9 mouse cellular contexts compared by ENCODE assay signal in the genomic region with DNA sequence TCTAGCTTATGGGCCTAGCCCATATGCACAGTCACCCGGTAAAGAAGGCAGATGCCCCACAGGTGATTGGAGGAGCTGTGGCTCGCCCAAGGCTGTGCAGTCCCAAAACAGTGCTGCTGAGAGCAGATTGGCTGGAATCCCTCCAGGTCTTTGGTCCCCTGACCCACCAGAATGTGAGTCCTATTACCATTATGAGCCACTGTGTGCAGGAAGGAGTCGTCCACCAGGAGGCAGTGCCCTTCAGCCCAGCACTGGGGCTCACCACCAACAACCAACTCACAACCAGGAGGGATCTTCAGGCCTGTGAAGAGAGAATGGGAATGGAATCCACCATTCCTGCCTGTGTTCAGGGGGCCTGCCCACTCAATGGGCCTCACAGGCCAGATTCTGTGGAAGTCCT. TPM values are rescaled to one million over a fixed set of nuclear protein-coding genes. Genes with fewer than 3 reads are reported as not detected.
DNase-seq lines count a peak whose midpoint lies in the region; ATAC-seq and TF ChIP-seq lines count a peak whose summit lies in the region.
"Had no signal": no experiment of that assay in that cellular context is flagged by ENCODE, and none has a peak within 500 bp of the region (broad histone marks: within the 10 kb centered on the region; RNA-seq: fewer than 3 reads in every experiment).

No protein-coding gene starts in this region.

- H3K36me3 ChIP-seq in midbrain, postnatal 0 days (ENCODE audit: insufficient read depth, low read length) = peaks cover 28% of the 10 kb centered on the region

- H3K9ac ChIP-seq in midbrain, postnatal 0 days (replicated peaks; ENCODE audit: low read length, poor library complexity, severe bottlenecking) = no peak overlapping the region
- H3K9ac ChIP-seq: lung, embryonic 15.5 days had no signal

- peak; percentile 67 for DNase-seq in adrenal gland, postnatal 14 days
- no peak for DNase-seq in adrenal gland, adult 2 months
- DNase-seq in layer of hippocampus, adult 2 months (ENCODE audit: low spot score in 2 of 2) = peak in 1 of 2 experiments; percentile 24
- no peak for DNase-seq in layer of hippocampus, adult 9-10 months (ENCODE audit: low spot score)
- DNase-seq in CD8-positive naive resting alpha-beta T cell, adult 2 months (ENCODE audit: low read depth in 2 of 2, low spot score in 2 of 2) = peak; percentile 21 to 37
- DNase-seq in midbrain, postnatal 0 days (ENCODE audit: low spot score) = peak; percentile 46

- H3K27me3 ChIP-seq in midbrain, postnatal 0 days (ENCODE audit: insufficient read depth, low read length) = no peaks in the 10 kb centered on the region

- ATAC-seq in midbrain, postnatal 0 days (ENCODE audit: low FRiP score) = no peak
- ATAC-seq in activated CD4-positive, CD25-positive, alpha-beta regulatory T cell, adult 4 months = no peak

- H3K4me3 ChIP-seq in layer of hippocampus, adult 2 months = no peak overlapping the region
- no peak overlapping the region for H3K4me3 ChIP-seq in cortical plate, adult 2 months (ENCODE audit: insufficient read depth, low read length)
- H3K4me3 ChIP-seq in midbrain, postnatal 0 days (ENCODE audit: low read depth, low read length) = no peak overlapping the region
- H3K4me3 ChIP-seq: lung, embryonic 15.5 days had no signal

- H3K9me3 ChIP-seq in midbrain, postnatal 0 days (ENCODE audit: low read length) = no peaks in the 10 kb centered on the region
- H3K9me3 ChIP-seq: lung, embryonic 15.5 days had no signal

- TF ChIP-seq POLR2A in cortical plate, adult 2 months (IDR thresholded peaks at IDR 0.05; ENCODE audit: extremely low read depth, insufficient read depth, low read length) = no peak

- TF ChIP-seq CTCF in layer of hippocampus, adult 2 months (conservative IDR thresholded peaks at IDR 0.05) = peak; percentile 77
- peak; percentile 52 for TF ChIP-seq CTCF in cortical plate, adult 2 months (IDR thresholded peaks at IDR 0.05; ENCODE audit: extremely low read depth, insufficient read depth, low read length)
- TF ChIP-seq CTCF in midbrain, postnatal 0 days (IDR thresholded peaks at IDR 0.05) = peak; percentile 72

- peak overlapping the region; percentile 19; the same call in 1 of the 2 replicates for H3K27ac ChIP-seq in layer of hippocampus, adult 2 months
- no peak overlapping the region for H3K27ac ChIP-seq in cortical plate, adult 2 months (ENCODE audit: insufficient read depth, low read length)
- no peak overlapping the region for H3K27ac ChIP-seq in midbrain, postnatal 0 days (ENCODE audit: low read depth, low read length)
- H3K27ac ChIP-seq: lung, embryonic 15.5 days had no signal

- H3K4me1 ChIP-seq in cortical plate, adult 2 months (ENCODE audit: control insufficient read depth, insufficient read depth, low read length) = no peaks in the 10 kb centered on the region
- peaks cover 8% of the 10 kb centered on the region; the same call in 1 of the 2 replicates for H3K4me1 ChIP-seq in midbrain, postnatal 0 days (ENCODE audit: insufficient read depth, low read length)

- no peak overlapping the region; the same call in 1 of the 2 replicates for H3K4me2 ChIP-seq in midbrain, postnatal 0 days (ENCODE audit: low read depth, low read length, poor library complexity, severe bottlenecking)
- H3K4me2 ChIP-seq: lung, embryonic 15.5 days had no signal

- WGBS in midbrain, postnatal 0 days = 39% methylated on average over 3 of the region's 3 CpGs

RNA-seq across cellular contexts. Expression of gene Asphd1, which starts 2.9 kb away (rescaled TPM):
- 1.7 and 2.2 TPM in 2 replicates for total RNA-seq in adrenal gland, postnatal 14 days (2021)
- 1 to 10 TPM in 1 of 2 experiments, under 1 TPM in 1; 0.66 to 2.2 TPM for total RNA-seq in adrenal gland, adult 2 months (2021)
- 2.0 and 2.5 TPM in 2 replicates for polyA plus RNA-seq in adrenal gland, adult 2 months (2012; rRNA removed)
- 10 to 100 TPM; 31.7 to 36.1 TPM for total RNA-seq in layer of hippocampus, adult 2 months (2021)
- 55.7 and 63.8 TPM in 2 replicates for polyA plus RNA-seq in cortical plate, adult 2 months (2012; rRNA removed)
- total RNA-seq in midbrain, postnatal 0 days (2014; rRNA removed) = 32.3 and 44.5 TPM in 2 replicates
- 16.2 and 17.6 TPM in 2 replicates for polyA plus RNA-seq in midbrain, postnatal 0 days (2015; fragmentation: Nextera tagmentation; extraction: Ambion mirVana)
- polyA plus RNA-seq in activated CD4-positive, CD25-positive, alpha-beta regulatory T cell, adult 4 months (2017; shearing (Covaris generic)) = under 1 TPM in 1 of 2 experiments, not detected in 1; 0.46 TPM

RNA-seq across cellular contexts. Expression of gene Sez6l2, which starts 3.8 kb away (rescaled TPM):
- total RNA-seq in adrenal gland, postnatal 14 days (2021) = 54.2 and 62.2 TPM in 2 replicates
- 100 to 1,000 TPM in 1 of 2 experiments, 10 to 100 TPM in 1; 87.4 to 126 TPM for total RNA-seq in adrenal gland, adult 2 months (2021)
- polyA plus RNA-seq in adrenal gland, adult 2 months (2012; rRNA removed) = 33.4 and 42.4 TPM in 2 replicates
- 100 to 1,000 TPM; 439 to 458 TPM for total RNA-seq in layer of hippocampus, adult 2 months (2021)
- 236 and 261 TPM in 2 replicates for polyA plus RNA-seq in cortical plate, adult 2 months (2012; rRNA removed)
- 235 and 283 TPM in 2 replicates for total RNA-seq in midbrain, postnatal 0 days (2014; rRNA removed)
- polyA plus RNA-seq in midbrain, postnatal 0 days (2015; fragmentation: Nextera tagmentation; extraction: Ambion mirVana) = 66.2 and 72.8 TPM in 2 replicates
- polyA plus RNA-seq in activated CD4-positive, CD25-positive, alpha-beta regulatory T cell, adult 4 months (2017; shearing (Covaris generic)) = under 1 TPM; 0.17 to 0.58 TPM

RNA-seq across cellular contexts. Expression of gene Kctd13, which starts 17.9 kb away (rescaled TPM):
- total RNA-seq in adrenal gland, postnatal 14 days (2021) = 20.2 and 24.7 TPM in 2 replicates
- 10 to 100 TPM; 25.9 to 26.8 TPM for total RNA-seq in adrenal gland, adult 2 months (2021)
- 52.0 and 52.9 TPM in 2 replicates for polyA plus RNA-seq in adrenal gland, adult 2 months (2012; rRNA removed)
- 100 to 1,000 TPM; 164 to 166 TPM for total RNA-seq in layer of hippocampus, adult 2 months (2021)
- 188 and 198 TPM in 2 replicates for polyA plus RNA-seq in cortical plate, adult 2 months (2012; rRNA removed)
- total RNA-seq in midbrain, postnatal 0 days (2014; rRNA removed) = 129 and 150 TPM in 2 replicates
- polyA plus RNA-seq in midbrain, postnatal 0 days (2015; fragmentation: Nextera tagmentation; extraction: Ambion mirVana) = 166 and 167 TPM in 2 replicates
- 1 to 10 TPM; 7.7 to 8.4 TPM for polyA plus RNA-seq in activated CD4-positive, CD25-positive, alpha-beta regulatory T cell, adult 4 months (2017; shearing (Covaris generic))

RNA-seq across cellular contexts. Expression of gene Tmem219, which starts 23.8 kb away (rescaled TPM):
- total RNA-seq in adrenal gland, postnatal 14 days (2021) = 27.6 and 27.9 TPM in 2 replicates
- 10 to 100 TPM; 28.1 to 35.4 TPM for total RNA-seq in adrenal gland, adult 2 months (2021)
- 242 and 243 TPM in 2 replicates for polyA plus RNA-seq in adrenal gland, adult 2 months (2012; rRNA removed)
- total RNA-seq in layer of hippocampus, adult 2 months (2021) = 10 to 100 TPM; 21.4 to 23.3 TPM
- 31.9 and 35.9 TPM in 2 replicates for polyA plus RNA-seq in cortical plate, adult 2 months (2012; rRNA removed)
- total RNA-seq in midbrain, postnatal 0 days (2014; rRNA removed) = 22.8 and 24.7 TPM in 2 replicates
- 36.4 and 38.2 TPM in 2 replicates for polyA plus RNA-seq in midbrain, postnatal 0 days (2015; fragmentation: Nextera tagmentation; extraction: Ambion mirVana)
- polyA plus RNA-seq in activated CD4-positive, CD25-positive, alpha-beta regulatory T cell, adult 4 months (2017; shearing (Covaris generic)) = 10 to 100 TPM; 43.7 to 56.1 TPM

RNA-seq across cellular contexts. Expression of gene Cdipt, which starts 29.2 kb away (rescaled TPM):
- 78.2 and 83.0 TPM in 2 replicates for total RNA-seq in adrenal gland, postnatal 14 days (2021)
- 100 to 1,000 TPM; 102 to 107 TPM for total RNA-seq in adrenal gland, adult 2 months (2021)
- 239 and 259 TPM in 2 replicates for polyA plus RNA-seq in adrenal gland, adult 2 months (2012; rRNA removed)
- total RNA-seq in layer of hippocampus, adult 2 months (2021) = 100 to 1,000 TPM; 155 to 167 TPM
- 252 and 253 TPM in 2 replicates for polyA plus RNA-seq in cortical plate, adult 2 months (2012; rRNA removed)
- total RNA-seq in midbrain, postnatal 0 days (2014; rRNA removed) = 193 and 244 TPM in 2 replicates
- 142 and 157 TPM in 2 replicates for polyA plus RNA-seq in midbrain, postnatal 0 days (2015; fragmentation: Nextera tagmentation; extraction: Ambion mirVana)
- polyA plus RNA-seq in activated CD4-positive, CD25-positive, alpha-beta regulatory T cell, adult 4 months (2017; shearing (Covaris generic)) = 100 to 1,000 TPM; 119 to 136 TPM

Comparison
In these comparisons a context has a peak if more than half of its experiments do, and no peak if none do; other contexts are left out.
1. DNase-seq: peak in adrenal gland, postnatal 14 days (single experiment), CD8-positive naive resting alpha-beta T cell, adult 2 months (2 of 2) and midbrain, postnatal 0 days (single experiment); none in adrenal gland, adult 2 months (single experiment) and layer of hippocampus, adult 9-10 months (single experiment).
2. RNA of gene Asphd1, which starts 2.9 kb away (total RNA-seq): 32.3 to 44.5 TPM in midbrain, postnatal 0 days and 31.7 to 36.1 TPM in layer of hippocampus, adult 2 months; 0.66 to 2.2 TPM in adrenal gland, adult 2 months and 1.7 to 2.2 TPM in adrenal gland, postnatal 14 days; every median in the first group is over 10 times any median in the second.
3. Peak in every context shown above with its lines, with median percentiles within 50 percentile points of each other: CTCF ChIP-seq.